Mouse (Mus musculus) small intestine, adult 2 months (tissue): ENCODE results near the gene Trpd52l3.

ENCODE experiments used
- CTCF ChIP-seq: fragments of 200-500 bp; IDR thresholded peaks from 2 replicates; pipeline ENCODE4 v1.5.1; 2012; ENCODE audit warnings: low read depth, mild to moderate bottlenecking, control low read depth, inconsistent platforms, low read length, moderate library complexity, mixed read lengths; ENCODE audit not compliant: insufficient replicate concordance, insufficient read length; ENCODE audit errors: extremely low read depth
- POLR2A ChIP-seq: fragments of 200-500 bp; IDR thresholded peaks from 2 replicates; pipeline ENCODE4 v1.6.1; 2012; ENCODE audit warnings: low read depth, mild to moderate bottlenecking, control low read depth, inconsistent platforms, low read length, moderate library complexity

DNA sequence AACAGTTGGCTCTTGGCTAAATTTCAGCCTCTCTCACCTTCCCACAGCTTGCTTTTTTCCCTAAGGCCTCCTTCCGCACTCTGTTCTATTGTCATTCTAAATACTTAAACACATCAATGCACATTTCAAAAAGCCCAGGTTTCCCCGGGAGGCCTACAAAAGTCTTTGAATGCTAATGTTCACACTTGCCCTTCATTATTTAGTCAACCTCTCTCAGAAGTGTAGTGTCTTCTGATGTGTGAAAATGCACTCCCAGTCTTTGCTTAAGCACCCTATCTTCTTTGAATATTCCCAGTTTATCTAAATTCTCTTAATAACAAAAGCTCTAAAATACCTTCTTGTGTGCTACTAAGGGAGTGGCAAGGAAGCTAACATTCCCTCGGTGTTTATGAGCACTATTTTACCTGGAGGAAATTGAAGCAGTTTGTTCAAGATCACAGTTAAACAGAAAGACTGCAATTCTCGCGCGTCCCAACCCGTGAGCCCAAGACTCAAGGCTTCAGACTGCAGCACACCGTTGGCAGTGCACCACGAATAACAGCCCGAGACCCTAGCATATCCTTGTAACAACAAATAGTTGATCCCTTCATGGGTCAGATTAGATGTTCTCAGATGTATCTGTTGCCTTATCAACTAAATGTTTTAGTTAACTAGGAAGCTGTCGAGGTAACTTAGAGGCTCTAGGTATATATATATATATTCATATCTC lies 25.6 kb downstream of the Trpd52l3 start:
- TF ChIP-seq CTCF (no peak), POLR2A (no peak)
